Mouse (Mus musculus) lung, postnatal 14 days (tissue): ENCODE measurements around the gene Slc46a3.

Experiments used
- DNase-seq: peaks from one replicate; pipeline ENCODE4 v3.0.0; 2021

The Slc46a3 gene

DNA sequence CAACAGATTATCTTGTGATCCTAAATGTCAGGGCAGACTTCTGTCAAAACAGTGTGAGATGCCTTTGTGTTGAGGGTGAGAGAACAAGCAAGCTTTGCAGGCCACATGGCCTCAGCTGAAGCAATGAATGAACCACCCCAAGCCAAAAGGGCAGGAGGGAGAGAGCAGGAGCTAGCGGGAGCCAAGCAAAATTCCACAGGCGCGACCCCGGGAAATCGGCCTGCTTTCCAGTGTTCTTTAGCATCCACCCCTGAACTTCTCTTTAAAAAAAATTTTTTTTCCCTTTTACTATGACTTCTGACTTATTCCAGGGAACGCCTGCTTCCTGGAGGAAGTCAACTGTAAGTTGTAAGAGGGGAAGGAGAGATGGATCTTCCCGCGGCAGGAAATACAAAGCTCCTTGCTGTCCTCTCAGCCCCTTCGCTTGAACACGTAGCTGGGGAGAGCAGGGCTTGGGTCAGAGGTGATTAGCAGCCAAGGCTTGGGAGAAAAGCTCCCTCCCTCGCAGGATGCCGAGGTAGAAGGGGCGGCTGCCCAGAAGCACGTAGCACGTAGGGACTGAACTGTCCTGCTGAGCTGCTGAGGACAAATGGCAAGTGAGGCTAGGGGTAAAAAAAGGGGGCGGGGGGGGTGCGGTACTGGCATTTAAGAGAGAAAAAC is 59.6 kb downstream of the Slc46a3 start:
- no peak for DNase-seq

DNA sequence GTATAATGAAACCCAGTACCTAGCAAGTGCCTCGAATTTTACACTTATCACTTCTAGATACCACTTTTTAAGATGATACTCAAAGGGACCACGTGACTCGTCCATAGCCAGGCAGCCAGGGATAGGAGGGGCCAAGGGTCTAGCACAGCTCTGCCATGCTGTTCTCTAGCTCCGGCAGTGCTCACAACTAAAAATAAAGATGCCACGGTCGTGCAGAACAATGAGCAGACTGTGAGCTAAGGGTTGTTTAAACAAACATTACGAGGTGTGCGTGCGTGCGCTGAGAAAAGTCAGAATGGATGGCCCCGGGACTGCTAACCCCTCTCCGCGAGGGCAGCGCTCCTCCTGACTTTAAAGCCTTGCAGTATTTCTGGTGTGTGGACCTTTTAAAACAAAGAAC is 61.8 kb downstream of the Slc46a3 start:
- DNase-seq, result peak; percentile 16

- DNase-seq, result no peak
Observed at GRCm38 (mm10) chr5:147828846-147829245, 65.8 kb downstream of the Slc46a3 start.
